Mouse (Mus musculus): Measurements from ENCODE around the gene Rpl11. TPM values are rescaled to one million over a fixed set of nuclear protein-coding genes. Genes with fewer than 3 reads are reported as not detected.
A peak's percentile ranks its signal among the peaks of the same experiment; 100 is the strongest.

The Rpl11 gene
- polyA plus RNA-seq, 1 experiment from 2014 or later: 260 TPM

DNA sequence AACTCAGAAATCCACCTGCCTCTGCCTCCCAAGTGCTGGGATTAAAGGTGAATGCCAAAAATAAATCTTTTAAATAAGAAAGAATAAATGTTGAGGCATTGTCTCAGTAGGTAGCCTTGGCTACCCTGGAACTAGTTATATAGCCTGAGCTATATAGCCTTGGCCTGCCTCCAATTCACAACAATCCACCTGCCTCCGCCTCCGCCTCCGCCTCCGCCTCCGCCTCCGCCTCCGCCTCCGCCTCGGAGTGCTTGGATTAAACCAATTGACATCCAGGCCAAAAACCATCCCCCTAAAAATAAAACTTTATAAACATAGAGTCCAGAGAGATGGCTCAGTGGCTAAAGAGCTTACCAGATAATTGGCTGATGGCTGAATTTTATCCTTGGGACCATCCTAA lies 30.3 kb downstream of the Rpl11 start:
- H3K27ac ChIP-seq (ENCODE audit: low read depth): no peak overlapping the region
- no peak overlapping the region for H3K4me3 ChIP-seq (ENCODE audit: low read depth, low read length)
- 0 out of 2 replicates have a peak, but pooled peaks cover 6% of the 10 kb centered on the region for H3K36me3 ChIP-seq (replicated peaks; ENCODE audit: insufficient read depth, low read length)
- peaks cover 27% of the 10 kb centered on the region for H3K4me1 ChIP-seq (ENCODE audit: insufficient read depth)
- H3K27me3 ChIP-seq (ENCODE audit: insufficient read depth, low read length): no peaks in the 10 kb centered on the region
- WGBS (ENCODE audit: insufficient replicate concordance): 96% methylated on average over 9 of the region's 9 CpGs
- ATAC-seq (no peak), DNase-seq (no peak)
- TF ChIP-seq CTCF (IDR thresholded peaks at IDR 0.05; ENCODE audit: low read depth) (no peak), EP300 (IDR thresholded peaks at IDR 0.05; ENCODE audit: low read depth) (no peak)
- H3K4me2 ChIP-seq (ENCODE audit: low read depth, low read length): no peak overlapping the region
- H3K9me3 ChIP-seq (ENCODE audit: low read length): no peaks in the 10 kb centered on the region
- H3K9ac ChIP-seq (replicated peaks): no peak overlapping the region

DNA sequence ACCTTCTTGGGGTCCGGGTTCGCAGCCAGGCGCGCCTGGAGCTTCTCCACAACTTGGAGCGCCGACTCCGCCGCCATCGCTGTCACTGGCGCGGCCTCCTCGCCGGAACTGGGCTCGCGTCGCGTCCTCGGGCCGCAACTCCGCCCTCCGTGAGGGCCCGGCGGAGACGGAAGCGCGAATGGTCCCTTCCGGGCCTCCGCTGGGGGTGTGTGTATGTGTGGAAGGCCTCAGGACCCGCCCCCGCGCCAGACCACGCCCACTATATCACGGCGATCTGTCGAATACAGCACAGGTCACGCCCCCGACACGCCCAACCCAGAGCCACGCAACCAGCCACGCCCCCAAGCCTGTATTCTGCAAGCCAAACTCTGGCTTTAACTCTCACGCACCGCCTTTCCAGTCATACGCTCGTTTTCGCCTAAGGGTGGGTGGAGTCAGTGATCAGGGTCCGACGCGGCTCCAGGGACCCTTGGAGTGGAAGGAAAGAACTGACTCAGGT lies 31.6 kb downstream of the Rpl11 start, which contains the start of gene Eloa:
Gene Eloa, minus strand, starts transcription at position 215 of the 499 bp plus-strand sequence.
- peak; percentile 51; the same call in 1 of the 2 replicates for TF ChIP-seq EP300 (IDR thresholded peaks at IDR 0.05; ENCODE audit: low read depth)
- no peak for TF ChIP-seq CTCF (IDR thresholded peaks at IDR 0.05; ENCODE audit: low read depth)
- Histone ChIP-seq H3K9me3 (ENCODE audit: low read length) (no peaks in the 10 kb centered on the region), H3K4me2 (ENCODE audit: low read depth, low read length) (peak within 1 kb of the TSS; percentile 89), H3K27ac (ENCODE audit: low read depth) (peak within 1 kb of the TSS; percentile 91), H3K27me3 (ENCODE audit: insufficient read depth, low read length) (no peaks in the 10 kb centered on the region), H3K4me1 (ENCODE audit: insufficient read depth) (peaks cover 20% of the 10 kb centered on the region), H3K9ac (replicated peaks) (peak within 1 kb of the TSS; percentile 97), H3K36me3 (replicated peaks; ENCODE audit: insufficient read depth, low read length) (0 out of 2 replicates have a peak, but pooled peaks cover 7% of the 10 kb centered on the region), H3K4me3 (ENCODE audit: low read depth, low read length) (peak within 1 kb of the TSS; percentile 91)
- under 1% methylated on average over 29 of the region's 48 CpGs for WGBS (ENCODE audit: insufficient replicate concordance)
- peak; percentile 99 for ATAC-seq
- peak; percentile 100 for DNase-seq

DNA sequence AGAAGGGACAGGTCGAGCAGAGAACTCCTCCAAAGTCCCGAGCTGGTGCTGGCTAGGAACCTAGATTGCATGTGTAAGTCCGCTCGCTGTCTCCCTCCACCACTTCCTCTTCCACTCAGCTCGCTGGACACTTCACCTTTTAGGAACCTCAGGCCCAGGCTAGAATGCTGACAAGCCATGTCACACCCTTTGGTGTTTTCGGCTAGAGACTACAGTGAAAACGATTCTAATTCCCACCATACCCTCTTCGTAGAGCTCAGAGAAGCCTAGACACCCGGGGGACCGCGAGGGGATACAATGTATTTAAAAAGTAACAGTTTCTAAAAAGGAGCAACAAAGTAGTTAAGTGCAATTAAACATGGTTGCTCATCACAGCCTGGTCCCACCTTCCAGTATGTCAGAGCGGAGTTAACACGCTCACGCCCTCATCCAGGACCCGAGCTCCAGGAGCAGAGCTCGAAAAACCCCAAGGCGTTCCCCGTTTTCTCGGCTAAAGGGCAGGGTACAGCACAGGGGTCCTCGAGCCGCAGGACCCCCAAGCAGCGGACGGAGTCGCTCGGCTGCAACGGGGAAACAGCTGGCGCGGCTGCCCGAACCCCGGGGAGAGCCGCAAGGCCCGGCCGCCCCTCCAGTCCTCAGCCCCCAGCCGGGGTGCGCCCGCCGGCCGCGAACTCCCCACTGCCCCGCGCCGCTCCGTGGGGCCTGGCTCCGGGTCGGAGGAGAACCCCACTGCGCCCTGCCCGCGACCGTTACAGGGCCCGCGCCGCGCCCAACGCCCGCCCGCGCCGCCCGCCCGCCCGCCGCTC lies 32.3 kb downstream of the Rpl11 start:
- peak overlapping the region; percentile 91 for H3K27ac ChIP-seq (ENCODE audit: low read depth)
- peak; percentile 68 for ATAC-seq

DNA sequence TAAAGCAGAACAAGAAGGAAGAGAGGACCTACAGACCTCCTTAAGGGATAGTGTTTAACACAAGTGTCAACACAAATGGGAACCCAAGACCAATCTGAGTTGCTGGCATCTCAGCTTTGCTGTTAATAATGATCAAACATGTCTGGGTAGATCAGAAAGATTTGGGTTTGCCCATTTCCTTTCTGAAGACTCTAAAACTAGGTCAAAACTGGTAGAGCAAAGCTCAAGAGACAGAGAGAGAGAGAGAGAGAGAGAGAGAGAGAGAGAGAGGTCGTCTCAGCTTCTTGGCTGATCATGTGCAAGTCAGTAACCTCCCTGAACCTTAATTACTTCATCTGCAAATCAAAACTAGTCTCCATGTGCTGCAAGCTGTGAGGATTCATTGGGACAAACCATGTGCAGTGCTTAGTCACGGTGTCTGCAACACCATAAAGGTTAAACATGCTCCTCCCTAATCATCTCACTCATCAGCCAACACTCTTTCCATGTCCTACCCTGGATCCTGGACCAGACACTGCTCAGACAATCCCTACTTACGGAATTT lies 37.1 kb downstream of the Rpl11 start:
- Histone ChIP-seq H3K9me3 (ENCODE audit: low read length) (no peaks in the 10 kb centered on the region), H3K4me2 (ENCODE audit: low read depth, low read length) (no peak overlapping the region), H3K4me1 (ENCODE audit: insufficient read depth) (peaks cover 25% of the 10 kb centered on the region), H3K36me3 (replicated peaks; ENCODE audit: insufficient read depth, low read length) (peaks cover 39% of the 10 kb centered on the region), H3K27me3 (ENCODE audit: insufficient read depth, low read length) (no peaks in the 10 kb centered on the region), H3K9ac (replicated peaks) (no peak overlapping the region), H3K27ac (ENCODE audit: low read depth) (no peak overlapping the region), H3K4me3 (ENCODE audit: low read depth, low read length) (no peak overlapping the region)
- TF ChIP-seq EP300 (IDR thresholded peaks at IDR 0.05; ENCODE audit: low read depth) (no peak), CTCF (IDR thresholded peaks at IDR 0.05; ENCODE audit: low read depth) (no peak)
- ATAC-seq (no peak), DNase-seq (no peak)
- 74% methylated on average over 3 of the region's 3 CpGs for WGBS (ENCODE audit: insufficient replicate concordance)

More for the DNA sequence above, 32.3 kb downstream of the Rpl11 start:
- H3K4me2 ChIP-seq (ENCODE audit: low read depth, low read length): peak overlapping the region; percentile 89
- no peaks in the 10 kb centered on the region for H3K9me3 ChIP-seq (ENCODE audit: low read length)
- DNase-seq: peak; percentile 58
- peaks cover 25% of the 10 kb centered on the region for H3K4me1 ChIP-seq (ENCODE audit: insufficient read depth)
- H3K27me3 ChIP-seq (ENCODE audit: insufficient read depth, low read length): no peaks in the 10 kb centered on the region
- H3K36me3 ChIP-seq (replicated peaks; ENCODE audit: insufficient read depth, low read length): 0 out of 2 replicates have a peak, but pooled peaks cover 10% of the 10 kb centered on the region
- peak overlapping the region; percentile 91 for H3K4me3 ChIP-seq (ENCODE audit: low read depth, low read length)
- H3K9ac ChIP-seq (replicated peaks): peak overlapping the region; percentile 97
- WGBS (ENCODE audit: insufficient replicate concordance): under 1% methylated on average over 38 of the region's 62 CpGs
- TF ChIP-seq EP300 (IDR thresholded peaks at IDR 0.05; ENCODE audit: low read depth): no peak
- no peak for TF ChIP-seq CTCF (IDR thresholded peaks at IDR 0.05; ENCODE audit: low read depth)

DNA sequence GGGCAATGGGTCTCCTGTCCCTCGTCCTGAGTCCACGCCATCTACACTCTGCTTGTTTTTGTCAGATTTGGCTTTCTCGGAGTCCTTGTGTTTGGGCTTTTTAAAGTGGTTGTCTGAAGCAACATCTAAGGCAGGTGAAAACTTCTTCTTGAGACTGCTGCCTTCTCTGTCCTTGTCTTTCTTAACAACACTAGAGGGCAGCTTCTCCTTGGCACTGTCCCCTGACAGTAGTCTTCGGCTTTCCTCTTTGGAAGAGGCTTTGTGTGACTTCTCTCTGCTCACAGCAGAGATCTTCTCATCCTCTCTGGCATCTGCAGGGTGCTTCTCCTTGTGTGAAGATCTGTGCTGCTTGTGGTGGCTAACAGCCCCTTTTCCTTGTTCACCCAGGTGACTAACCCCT lies 42.6 kb downstream of the Rpl11 start:
- no peak for TF ChIP-seq CTCF (IDR thresholded peaks at IDR 0.05; ENCODE audit: low read depth)
- no peak for TF ChIP-seq EP300 (IDR thresholded peaks at IDR 0.05; ENCODE audit: low read depth)
- H3K4me1 ChIP-seq (ENCODE audit: insufficient read depth): 0 out of 2 replicates have a peak, but pooled peaks cover 5% of the 10 kb centered on the region
- WGBS (ENCODE audit: insufficient replicate concordance): 87% methylated on average over 4 of the region's 4 CpGs
- H3K9ac ChIP-seq (replicated peaks): no peak overlapping the region
- no peaks in the 10 kb centered on the region for H3K27me3 ChIP-seq (ENCODE audit: insufficient read depth, low read length)
- H3K4me2 ChIP-seq (ENCODE audit: low read depth, low read length): no peak overlapping the region
- DNase-seq (no peak), ATAC-seq (no peak)
- H3K9me3 ChIP-seq (ENCODE audit: low read length): no peaks in the 10 kb centered on the region
- no peak overlapping the region for H3K4me3 ChIP-seq (ENCODE audit: low read depth, low read length)
- no peak overlapping the region for H3K27ac ChIP-seq (ENCODE audit: low read depth)
- H3K36me3 ChIP-seq (replicated peaks; ENCODE audit: insufficient read depth, low read length): peaks cover 75% of the 10 kb centered on the region

DNA sequence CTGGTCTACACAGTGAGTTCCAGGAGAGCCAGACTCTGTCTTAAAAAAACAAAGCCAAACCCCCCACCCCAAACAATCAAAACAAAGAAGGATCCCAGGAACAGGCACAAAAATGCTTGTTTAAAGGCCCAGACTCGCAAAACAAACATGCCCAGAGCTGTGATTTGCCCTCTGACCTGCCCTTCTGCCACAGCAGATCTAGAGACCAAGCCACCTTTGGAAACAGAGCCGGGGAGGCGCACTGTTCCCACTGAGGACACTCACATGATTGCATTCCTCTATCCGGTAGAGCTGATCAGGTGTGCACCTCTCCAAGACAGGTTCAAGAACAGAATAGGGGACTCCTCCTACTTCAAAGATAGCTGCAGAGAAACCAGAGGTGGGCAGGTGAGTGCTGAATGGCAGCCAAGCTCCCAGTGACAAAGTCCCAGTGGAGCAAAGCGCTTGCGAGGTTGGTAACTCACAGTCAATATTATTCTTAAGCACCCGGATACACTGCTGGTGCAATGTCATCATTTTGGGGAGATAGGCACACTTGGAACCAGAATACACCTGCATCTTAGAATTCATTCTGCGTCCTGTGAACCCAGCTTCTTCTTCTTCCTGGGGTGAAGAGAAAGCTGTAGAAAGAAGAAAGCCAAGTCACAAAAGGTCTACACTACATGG lies 44.3 kb downstream of the Rpl11 start:
- Histone ChIP-seq H3K27ac (ENCODE audit: low read depth) (peak overlapping the region; percentile 78), H3K9me3 (ENCODE audit: low read length) (no peaks in the 10 kb centered on the region), H3K27me3 (ENCODE audit: insufficient read depth, low read length) (no peaks in the 10 kb centered on the region), H3K4me2 (ENCODE audit: low read depth, low read length) (no peak overlapping the region), H3K9ac (replicated peaks) (no peak overlapping the region), H3K36me3 (replicated peaks; ENCODE audit: insufficient read depth, low read length) (peaks cover 88% of the 10 kb centered on the region), H3K4me3 (ENCODE audit: low read depth, low read length) (no peak overlapping the region), H3K4me1 (ENCODE audit: insufficient read depth) (0 out of 2 replicates have a peak, but pooled peaks cover 5% of the 10 kb centered on the region)
- DNase-seq (peak; percentile 40), ATAC-seq (peak; percentile 79)
- TF ChIP-seq EP300 (IDR thresholded peaks at IDR 0.05; ENCODE audit: low read depth) (no peak), CTCF (IDR thresholded peaks at IDR 0.05; ENCODE audit: low read depth) (no peak)
- WGBS (ENCODE audit: insufficient replicate concordance): 71% methylated on average over 8 of the region's 8 CpGs
